Mouse (Mus musculus) right cerebral cortex, postnatal 36 days (tissue): Measurements from ENCODE around the gene Tent4a.

Source experiments
- DNase-seq, 2 experiments: peaks; one replicate each; pipeline ENCODE4 v3.0.0; 2022; ENCODE audit warnings: low spot score in 2 of 2, mixed read lengths in 1 of 2

Gene Tent4a

DNA sequence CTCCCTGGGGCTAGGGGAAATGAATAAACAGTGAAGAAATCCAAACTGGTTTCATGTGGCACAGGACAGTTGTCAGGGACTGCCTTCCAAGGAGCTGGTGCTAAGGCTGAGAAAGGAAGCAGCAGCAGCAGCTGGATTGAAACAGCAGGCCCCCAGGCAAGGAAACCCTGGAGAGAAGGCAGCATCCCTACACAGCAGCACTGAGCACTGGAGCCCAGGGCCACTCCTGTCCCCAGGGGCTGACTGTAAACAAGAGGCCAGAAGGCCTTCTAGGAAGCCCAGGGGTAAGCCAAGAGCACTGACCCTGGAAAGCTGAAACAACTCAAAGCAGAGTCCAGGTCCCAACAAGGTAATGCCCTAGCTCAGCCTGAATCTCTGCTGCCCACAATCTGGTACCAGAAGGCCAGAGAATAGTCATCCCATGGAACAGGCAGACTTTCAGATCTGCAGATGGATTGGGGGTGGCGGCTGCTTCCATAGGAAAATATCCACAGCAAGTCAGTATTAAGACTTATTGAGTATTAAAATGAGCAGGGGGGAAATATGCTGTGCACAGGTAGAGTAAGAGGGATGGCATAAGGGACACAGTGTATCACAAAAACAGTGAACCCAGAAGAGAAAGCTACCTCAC lies 12.1 kb downstream of the Tent4a start:
- no peak for DNase-seq

DNA sequence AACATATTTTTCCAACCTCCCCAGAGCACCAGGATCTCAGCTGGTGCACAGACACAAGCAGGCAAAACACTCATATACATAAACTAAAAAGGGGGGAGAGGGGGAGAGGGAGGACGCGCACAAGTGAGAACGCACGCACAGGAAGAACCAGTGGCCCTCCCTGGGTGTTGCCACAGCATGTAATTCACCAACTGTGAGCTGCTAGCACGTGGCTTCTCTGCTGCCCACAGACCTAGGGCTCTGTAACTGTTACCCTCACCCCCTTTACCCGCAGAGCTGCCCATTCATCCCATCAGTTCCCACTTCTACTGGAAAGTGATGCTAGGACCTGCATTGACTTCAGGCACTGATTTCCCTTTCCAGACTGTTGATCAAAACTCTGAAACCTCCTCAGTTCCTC lies 15.3 kb downstream of the Tent4a start:
- no peak for DNase-seq

DNA sequence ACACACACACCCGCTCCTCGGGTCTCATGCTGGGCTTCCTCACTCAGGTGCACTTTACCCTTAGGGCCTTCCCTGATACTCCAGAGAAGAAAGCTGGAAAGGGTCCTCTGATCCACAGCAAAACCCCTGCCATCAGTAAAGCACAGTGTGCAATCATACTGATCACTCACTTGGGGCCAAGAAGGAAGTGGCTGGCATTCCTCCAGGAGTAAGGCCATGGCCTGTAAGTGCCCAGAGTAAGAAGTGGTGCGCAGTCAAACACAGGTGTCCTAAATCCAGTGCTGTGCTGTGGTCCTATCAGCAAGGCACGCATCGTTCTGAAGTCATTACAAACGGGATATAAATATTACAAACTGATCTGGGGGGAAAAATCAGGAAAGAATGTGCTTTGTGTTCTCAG lies 17.0 kb downstream of the Tent4a start:
- no peak for DNase-seq

DNA sequence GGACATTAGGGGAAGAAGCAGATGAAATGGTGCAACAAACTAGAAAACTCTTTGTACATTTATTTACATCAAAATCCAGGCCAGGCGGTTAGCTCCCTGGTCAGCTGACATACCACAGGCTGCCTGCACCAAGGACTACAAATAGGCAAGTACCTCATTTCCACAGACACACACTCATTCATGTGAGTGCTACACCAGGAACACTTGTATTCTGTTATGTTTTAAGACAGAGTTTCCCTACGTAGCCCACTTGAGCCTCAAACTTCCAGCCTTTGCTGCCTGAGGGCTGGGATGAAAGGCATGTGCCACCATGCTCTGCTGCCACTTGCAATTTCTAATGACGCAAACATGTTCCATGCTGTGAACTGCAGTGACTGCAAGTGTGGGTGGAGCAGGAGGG lies 19.3 kb downstream of the Tent4a start:
- no peak for DNase-seq

DNA sequence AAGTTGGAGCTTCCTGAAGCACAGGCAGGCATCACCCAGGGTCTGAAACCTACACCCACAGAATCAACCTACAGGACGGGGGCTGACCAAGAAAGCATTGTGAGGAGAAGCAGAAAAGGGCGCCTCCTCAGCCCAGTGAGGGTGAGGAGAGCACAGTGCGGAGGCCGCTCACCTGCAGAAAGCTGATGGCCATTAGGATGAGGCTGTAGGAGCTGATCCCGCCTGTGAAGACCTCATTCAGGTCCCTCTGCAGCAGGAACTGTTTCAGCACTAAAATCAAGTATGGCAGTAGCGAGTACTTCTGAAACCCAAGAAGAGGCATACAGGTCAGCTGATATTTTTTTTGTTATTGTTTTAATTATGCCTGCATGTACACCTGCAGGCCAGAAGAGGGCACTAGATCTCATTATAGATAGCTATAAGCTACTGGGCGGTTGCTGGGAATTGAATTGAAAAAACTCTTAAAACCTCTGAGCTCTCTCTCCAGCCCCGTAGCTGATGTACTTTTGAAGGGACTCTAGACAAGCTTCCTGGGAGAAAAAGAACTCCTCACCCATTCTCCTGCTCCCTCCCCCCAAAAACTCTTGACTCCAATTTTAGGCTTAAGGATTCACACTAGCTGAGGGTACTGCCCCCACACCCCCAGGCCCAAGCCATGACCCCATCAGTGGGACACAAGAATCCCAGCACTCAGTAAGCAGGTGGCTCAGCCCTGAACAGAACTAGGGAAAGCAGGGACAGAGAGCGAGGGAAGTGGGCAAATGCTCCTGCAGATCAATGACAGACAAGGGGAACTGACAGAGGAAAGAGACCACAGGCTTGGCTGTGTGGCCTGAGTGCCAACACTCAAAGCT lies 24.8 kb downstream of the Tent4a start:
- no peak for DNase-seq

DNA sequence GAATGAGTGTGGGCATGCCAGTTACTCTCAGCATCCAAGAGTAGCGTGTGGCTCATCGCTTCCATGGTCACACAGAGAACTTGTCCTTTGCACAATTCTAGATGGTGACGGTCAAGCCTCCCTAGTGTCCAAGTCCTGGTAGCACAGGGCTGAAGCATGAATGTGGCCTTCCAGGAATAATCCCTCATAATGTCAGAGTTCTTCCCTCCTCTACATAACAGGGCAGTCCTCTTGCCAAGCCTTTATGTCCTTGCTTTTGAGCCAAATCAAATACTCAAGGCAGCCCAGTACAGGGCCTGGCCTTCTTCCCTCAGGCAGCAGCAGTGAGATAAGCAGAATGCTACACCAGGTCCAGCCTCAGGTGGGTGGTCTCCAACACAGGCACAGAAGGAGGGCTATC lies 26.8 kb downstream of the Tent4a start:
- DNase-seq, result no peak

DNA sequence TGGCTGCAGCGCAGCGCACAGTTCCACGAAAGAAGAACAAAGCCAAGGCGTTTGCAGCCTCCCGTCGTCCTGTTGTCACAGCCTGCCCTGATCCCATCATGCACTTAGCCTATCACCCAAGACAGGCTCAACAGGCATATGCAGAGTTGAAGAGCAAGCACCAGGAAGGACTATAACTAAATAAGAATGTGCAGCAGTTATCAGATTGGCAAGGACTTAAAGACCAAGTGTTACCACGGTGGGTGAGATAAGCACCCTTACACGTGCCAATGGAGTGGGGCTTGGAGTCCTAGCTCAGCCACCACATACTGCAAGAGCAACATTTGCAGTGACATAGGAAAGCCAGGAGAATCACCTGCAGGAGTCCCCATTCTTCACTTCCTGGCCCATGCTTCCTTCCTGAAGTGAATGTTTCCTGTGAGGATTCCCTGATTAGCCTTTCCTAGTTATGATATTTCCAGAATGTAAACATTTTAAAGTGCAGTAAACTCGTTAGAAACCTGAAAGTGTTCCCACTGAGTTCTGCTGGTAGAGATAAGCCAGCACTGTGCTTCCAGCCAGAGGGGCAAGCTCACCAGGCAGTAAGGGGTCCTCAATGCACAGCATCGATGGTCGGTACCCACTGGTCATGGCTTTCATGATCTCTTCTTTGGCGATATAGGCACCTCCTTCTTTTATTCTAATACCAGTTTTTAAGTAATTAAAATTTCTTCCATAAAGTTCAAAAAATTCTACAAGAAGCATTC lies 27.9 kb downstream of the Tent4a start:
- DNase-seq, result no peak

DNA sequence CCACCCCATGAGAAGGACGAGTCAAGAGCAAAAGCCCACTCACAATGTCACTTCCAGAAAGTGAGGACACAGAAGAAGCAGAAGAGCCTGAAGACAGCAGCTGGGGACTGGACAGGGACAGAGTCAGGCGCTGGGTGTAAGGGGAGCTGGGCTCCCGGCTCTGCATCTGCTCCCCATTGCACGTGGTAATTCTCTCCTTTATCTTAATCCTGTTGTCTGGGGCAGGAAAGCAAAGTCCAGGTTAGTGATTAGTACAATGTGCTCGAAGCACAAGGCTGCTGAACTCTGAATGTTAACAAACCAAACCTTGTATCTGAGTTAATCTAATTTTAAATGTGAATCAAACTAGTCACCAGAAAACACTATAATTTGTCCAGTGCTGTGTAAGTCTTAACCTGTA lies 31.6 kb downstream of the Tent4a start:
- no peak for DNase-seq

DNA sequence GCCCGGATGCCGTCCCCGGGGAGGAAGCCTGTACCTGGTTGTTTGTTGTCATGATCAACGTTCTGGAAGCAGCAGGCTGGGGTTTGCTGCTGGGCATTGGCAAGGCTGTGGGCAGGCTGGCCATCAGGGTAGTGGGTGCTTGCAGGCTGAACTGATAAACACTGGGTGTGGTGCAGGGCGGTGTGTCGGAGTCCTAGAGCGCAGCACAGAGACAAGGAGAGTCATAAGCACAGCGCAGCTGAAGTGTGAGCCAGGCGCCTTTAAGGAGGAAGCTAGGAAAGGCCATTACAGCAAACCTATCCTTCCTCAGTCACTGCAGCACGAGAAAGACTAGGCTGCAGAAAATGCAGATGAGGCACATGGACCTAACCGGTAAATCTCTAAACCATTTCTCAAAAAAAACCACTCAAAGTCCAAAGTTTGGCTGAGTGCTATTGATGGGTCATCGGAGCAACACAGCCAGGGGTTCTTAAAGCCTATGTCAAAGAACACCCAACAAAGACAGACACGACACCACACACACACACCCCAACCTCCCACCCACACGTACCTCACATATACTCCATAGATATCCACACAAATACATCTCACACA lies 32.2 kb downstream of the Tent4a start:
- no peak for DNase-seq

DNA sequence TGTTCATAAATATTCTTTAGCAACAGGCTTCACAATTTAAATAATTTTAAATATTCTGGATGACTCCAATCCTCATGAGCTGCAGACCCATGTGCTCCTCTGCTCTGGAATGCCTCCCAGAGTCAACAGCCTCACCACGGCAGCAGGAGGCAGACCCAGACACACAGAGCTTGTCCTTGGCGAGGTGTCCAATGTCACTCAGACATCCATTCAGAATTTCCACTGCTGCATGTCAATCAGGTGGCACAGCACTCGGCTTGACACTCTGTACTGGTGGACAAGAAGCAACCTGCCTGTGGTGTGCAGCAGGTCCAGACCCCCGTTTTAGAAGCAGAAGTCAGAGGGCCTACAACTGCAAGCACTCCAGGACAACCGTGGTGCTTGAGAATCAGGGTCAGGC lies 36.1 kb downstream of the Tent4a start:
- no peak for DNase-seq

DNA sequence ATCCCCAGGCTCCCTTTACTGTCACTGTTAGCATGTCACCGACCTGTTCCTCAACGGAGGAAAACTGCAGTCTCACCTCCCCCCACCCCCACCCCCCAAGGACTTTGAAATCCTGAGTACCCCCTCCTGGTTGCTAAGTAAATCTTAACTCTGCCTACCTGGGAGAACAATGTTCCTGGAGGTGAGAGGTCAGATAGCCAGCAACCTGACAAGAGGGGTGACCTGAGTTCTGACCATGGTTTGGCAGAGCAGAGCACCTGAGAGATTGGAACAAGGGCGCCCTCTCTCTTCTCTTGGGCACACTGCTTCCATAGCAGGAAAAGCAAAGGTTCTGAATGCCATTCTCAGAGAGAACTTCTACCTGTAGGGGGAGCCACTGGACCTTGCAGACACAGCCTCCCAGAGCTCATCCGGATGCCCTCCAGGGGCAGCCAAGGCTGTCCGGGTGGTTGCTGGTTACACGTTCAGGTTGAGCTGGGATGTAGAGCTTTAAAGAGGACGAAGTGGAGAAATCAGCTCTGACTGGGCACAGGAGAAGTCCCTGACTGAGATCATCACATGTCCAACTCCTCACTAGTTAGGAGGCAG lies 41.4 kb downstream of the Tent4a start:
- peak in 1 of 2 experiments; percentile 56 for DNase-seq

DNA sequence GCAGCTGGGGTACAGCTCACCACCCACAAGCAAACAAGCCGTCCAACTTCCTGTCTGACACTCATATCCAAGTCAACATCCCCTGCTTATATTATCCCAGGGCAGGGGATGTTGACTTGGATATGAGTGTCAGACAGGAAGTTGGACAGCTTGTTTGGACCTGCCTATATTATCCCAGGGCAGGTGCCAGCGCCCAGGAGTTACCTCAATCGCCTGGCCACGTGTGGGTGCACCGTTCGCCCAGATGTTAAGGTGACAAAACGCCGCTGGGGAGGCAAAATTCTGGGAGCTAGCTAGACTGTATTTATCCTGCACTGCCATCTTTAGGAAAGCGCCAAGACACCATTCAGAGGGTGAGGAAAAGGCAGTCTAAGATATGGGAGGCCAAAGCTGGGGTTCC lies 44.6 kb downstream of the Tent4a start:
- no peak for DNase-seq

DNA sequence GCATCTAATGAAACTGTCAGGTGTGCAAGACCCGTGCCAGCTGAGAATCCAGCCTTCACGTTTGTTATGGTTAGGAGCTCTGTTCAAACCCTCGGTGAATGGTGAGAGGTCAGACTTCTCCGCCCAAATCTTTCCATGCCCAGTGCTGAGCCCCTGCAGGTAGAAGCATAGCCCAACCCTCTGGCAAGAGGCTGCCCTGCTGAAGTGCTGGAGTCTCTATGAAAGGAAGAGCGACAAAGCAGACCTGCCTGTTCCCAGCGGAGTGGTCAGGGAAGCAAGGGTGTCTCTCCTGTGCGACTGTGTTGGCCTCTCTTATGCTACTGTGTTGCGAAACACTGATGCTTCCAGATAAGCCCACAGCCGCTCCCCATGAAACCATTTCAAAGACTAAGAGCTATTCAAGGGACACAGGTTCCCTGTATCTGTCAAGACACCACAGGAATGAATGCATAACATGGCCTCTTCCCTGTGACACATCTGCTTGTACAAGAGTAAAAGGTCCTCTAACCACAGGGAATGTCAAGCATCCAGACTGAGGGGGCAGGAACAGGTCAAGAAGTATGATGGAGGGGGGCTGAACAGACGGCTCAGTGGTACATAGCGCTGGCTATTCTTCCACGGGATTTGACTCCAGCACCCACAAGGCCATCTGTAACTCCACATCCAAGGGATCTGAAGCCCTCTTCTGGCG lies 45.7 kb downstream of the Tent4a start:
- no peak for DNase-seq

DNA sequence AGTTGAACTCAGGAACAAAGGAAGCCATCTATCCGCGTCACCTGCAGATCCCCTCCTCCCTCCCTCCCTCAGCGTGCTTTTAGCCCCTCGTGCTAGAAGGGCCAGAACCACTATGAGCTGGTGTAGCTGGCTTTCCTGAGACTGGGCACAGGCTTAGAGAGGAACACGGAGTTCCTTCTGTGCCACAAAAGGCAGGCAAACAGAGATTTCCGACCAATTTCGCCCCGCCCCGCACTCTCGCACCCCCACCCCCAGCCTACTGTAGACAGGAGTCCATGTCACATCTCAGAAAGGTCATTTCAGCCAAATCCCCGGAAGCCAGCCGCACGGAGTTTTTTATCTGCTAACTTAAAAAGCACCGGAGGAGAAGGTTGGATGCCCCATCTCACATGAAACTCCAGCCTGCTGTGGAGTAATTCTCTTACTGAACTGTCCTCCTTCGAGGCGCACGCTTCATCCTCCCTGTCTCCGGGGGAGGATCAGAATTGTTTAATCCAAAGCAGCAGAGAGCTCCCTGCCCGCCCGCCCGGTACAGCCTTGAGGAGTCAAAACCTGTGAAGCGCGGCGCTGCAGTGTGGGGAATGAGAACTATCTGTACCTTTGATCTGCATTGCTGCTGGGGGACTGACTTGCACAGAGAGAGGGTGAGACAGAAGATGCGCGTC lies 46.7 kb downstream of the Tent4a start:
- no peak for DNase-seq

DNA sequence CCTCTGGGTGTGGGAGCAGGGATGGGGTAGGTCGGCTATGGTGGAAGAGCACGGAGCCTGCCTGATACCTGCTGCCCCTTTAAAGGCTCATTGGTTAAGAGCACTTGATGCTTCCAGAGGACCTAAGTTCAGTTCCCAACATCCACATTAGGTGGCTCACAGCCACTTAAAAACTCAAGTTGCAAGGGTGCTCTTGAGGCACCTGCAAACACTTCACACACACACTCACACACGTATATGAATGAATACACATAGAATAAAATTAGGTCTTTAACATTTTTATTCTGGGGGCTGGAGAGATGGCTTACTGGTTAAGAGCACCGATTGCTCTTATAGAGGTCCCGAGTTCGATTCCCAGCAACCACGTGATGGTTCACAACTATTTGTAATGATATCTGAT lies 47.3 kb downstream of the Tent4a start:
- DNase-seq, result no peak

DNA sequence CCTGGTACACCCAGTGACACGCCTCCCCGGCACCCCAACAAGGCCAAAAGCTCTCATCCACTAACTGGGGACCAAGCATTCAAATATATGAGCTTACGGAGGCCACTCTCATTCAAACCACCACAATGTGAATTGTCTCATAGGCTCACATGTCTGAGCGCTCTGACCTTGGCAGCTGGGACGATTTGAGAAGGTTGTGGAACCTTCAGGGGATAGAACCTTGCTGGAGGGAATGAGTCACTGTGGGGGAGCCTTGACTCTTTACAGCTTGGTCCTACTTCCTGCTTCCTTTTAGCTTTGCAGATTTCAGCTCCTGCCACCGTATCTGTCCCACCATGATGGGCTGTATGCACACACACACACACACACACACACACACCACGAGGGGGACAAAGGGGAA lies 48.6 kb downstream of the Tent4a start:
- DNase-seq, result no peak

DNA sequence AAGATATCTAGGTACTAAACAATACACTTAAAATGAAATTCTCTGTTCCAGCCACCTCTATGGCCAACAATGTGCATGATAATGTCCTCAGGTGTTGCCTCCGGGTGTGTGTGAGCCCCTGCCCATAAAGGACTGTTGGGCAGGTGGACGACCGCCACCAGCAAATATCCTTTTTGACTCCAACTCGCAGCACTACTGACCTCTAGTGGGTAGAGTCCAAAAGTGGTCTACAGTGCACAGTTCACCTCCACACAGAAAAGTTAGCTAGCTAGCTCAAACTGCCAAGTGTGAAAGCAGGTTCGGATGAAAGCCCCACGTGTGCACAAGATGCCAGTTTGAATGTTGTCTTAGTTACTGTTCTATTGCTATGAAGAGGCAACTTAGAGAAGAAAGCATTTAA lies 49.1 kb downstream of the Tent4a start:
- no peak for DNase-seq

DNA sequence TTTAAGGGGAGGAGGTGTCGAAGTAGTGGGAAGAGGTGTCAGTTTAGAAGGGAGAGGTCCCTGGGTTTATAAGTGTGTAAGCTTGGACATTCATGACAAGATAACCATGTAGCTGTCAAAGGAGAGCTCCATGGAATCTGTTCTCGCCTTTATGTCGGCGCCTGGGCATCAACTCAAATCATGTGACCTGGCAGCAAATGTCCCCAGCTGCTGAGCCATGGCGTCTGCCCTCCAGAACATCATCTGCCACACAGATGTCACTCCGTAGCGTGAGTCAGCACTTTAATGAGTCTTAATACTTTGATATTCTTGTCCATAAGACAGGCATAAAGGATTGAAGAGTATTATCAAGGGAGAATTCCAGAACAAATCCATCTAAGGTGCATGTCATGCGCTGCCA lies 51.7 kb downstream of the Tent4a start:
- DNase-seq, result no peak

DNA sequence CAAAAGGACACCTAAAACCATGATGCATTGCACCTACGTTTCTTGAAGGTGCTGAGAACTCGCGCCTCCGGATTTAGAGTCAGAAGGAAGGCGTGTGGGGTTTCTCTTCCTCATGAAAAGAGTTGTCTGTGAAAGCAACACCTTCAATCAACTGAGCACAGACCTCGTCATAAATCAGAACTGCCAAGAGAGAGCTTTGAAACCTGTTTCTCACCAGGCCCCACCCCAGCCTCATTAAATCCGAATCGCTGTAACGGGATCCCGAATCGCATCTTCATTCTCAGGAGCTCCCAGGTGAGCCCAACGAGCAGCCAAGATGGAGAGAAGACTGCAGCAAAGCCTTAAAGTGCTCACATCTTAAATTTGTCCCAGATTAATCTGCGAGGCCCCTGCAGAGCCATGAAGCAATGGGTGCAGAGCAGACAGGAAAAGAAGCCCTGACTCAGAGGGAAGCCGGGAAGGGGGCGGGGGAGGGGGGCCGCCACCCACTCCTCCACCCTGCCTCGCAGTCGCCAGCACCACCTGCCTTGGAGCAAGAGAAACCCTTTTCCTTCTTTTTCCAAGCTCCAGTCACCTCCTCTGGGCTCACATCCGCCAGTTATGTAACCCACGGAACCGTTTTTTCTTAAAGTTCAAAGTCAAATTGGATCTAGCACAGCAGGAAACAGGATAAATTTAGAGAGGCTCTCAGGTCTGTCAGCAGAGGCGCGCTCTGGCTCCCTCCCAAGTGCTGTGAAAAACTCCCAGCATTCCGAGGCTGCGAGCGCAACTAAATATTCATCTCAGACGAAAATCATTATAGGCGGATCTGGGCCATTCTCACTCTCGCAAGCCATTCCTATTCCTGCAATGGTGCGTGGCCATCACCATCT lies 52.5 kb downstream of the Tent4a start:
- peak; percentile 90 to 94 for DNase-seq

DNA sequence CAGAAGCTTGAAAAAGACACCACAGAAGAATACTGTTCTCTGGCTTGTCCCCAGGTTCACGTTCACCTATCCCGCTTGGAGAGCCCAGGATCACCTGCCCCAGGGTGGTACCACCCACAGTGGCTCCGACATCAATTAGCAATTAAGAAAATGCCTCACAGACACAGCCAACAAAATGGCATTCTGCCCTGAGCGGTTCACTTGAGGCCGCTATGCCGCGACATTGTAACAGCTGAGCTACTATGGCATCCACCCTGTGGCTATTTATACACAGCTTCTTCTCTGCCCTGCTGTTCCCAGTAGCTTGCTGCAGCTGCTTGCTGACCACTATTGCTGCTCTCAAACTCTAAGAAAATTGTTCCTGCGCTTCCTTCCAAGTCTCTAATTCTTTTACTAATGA lies 53.4 kb downstream of the Tent4a start:
- no peak for DNase-seq
